Mouse (Mus musculus): ENCODE measurements around the gene Kri1. TPM values are rescaled to one million over a fixed set of nuclear protein-coding genes. Genes with fewer than 3 reads are reported as not detected.
"Not testable (repeated sequence)": the region's sequence is repeated elsewhere in the genome, so short reads cannot be mapped to it uniquely, and the experiment has no call there.

The Kri1 gene
- polyA plus RNA-seq, 1 experiment from 2014 or later = 16.3 TPM

DNA sequence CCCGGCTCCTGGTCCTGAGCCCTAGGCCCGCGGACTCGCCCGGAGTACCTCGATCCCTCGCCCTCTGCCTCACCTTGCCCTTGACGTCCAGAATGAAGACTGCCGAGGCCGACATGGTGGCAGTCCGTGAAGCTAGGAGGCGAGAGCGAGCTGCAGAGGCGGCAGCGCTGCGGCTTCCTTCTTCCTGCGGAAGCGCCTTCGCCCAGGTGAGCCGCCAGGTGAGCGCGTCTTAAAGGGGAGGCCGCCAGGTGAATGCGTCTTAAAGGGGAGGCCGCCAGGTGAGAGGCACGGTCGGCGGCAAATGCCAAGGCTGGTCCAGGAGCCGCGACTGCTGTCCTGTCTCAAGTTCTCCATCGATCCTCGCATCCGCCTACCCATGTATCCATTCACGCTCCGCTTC is 24.4 kb upstream of the Kri1 start, which contains the start of gene Ap1m2:
Ap1m2 (minus strand) TSS at position 204 of the 400 bp plus-strand sequence.
- WGBS = 10% methylated on average over 35 of the region's 35 CpGs
- no peaks in the 10 kb centered on the region for H3K9me3 ChIP-seq
- peak within 1 kb of the TSS; percentile 39 for H3K4me2 ChIP-seq
- no peak for ATAC-seq (ENCODE audit: low FRiP score)
- peak within 1 kb of the TSS; percentile 29; the same call in 1 of the 2 replicates for H3K9ac ChIP-seq
- no peak within 1 kb of the TSS for H3K27ac ChIP-seq
- H3K36me3 ChIP-seq = no peaks in the 10 kb centered on the region
- H3K4me1 ChIP-seq (replicated peaks) = no peaks in the 10 kb centered on the region
- H3K4me3 ChIP-seq = peak within 1 kb of the TSS; percentile 25
- peaks cover 18% of the 10 kb centered on the region for H3K27me3 ChIP-seq

DNA sequence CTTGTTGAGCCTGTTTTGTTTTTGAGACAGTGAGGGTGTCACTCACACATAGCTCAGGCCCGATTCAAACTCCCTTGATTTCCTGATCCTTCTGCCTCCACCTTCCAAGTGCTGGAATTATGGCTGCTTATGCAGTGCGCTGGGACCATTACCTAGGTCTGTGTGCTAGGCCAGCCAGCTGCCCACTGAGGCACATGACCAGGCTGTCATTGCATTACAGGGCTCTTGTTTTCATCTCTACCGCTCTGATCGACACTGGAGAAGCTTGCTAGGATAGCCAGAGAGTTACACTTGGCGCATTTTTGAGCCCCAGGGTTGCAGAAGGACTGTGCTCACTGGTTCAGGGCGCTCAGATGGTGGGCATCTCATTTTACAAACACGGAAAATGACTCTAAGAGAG is 23.9 kb upstream of the Kri1 start:
- H3K27ac ChIP-seq = no peak overlapping the region
- no peak for ATAC-seq (ENCODE audit: low FRiP score)
- no peaks in the 10 kb centered on the region for H3K9me3 ChIP-seq
- H3K27me3 ChIP-seq = peaks cover 18% of the 10 kb centered on the region
- WGBS = 24% methylated on average over 7 of the region's 7 CpGs
- peak overlapping the region; percentile 39 for H3K4me2 ChIP-seq
- no peaks in the 10 kb centered on the region for H3K36me3 ChIP-seq
- H3K4me1 ChIP-seq (replicated peaks) = no peaks in the 10 kb centered on the region
- H3K4me3 ChIP-seq = peak overlapping the region; percentile 25
- H3K9ac ChIP-seq = peak overlapping the region; percentile 29; the same call in 1 of the 2 replicates

DNA sequence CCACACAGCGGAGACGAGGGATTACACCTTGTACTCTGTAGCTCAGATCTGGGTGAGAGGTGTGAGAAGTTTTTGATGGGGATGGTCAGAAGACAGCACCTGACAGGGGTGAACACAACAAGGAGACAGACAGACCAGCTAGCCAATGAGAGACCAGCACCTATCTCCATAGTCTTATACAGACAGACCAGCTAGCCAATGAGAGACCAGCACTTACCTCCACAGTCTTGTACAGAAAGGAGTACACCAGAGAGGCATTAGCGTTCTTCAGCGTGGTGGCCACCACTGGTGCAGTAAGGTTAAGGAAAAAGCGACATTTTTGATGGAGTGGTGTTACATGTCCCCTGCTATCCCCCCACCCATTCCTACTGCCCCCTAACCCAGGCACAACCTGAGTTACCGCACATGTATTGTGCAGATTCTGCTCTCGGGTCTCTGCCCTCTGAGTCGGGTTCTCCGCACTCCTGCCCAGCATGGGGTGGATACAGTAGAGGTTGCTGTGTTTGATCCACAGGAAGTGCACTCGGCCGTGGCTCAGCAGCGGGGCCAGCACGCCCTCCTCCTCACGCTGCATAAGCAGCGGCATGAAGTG is 21.5 kb upstream of the Kri1 start:
- no peak overlapping the region for H3K4me2 ChIP-seq
- no peak overlapping the region for H3K27ac ChIP-seq
- no peak overlapping the region for H3K9ac ChIP-seq
- H3K4me3 ChIP-seq = no peak overlapping the region
- no peaks in the 10 kb centered on the region for H3K4me1 ChIP-seq (replicated peaks)
- no peaks in the 10 kb centered on the region for H3K9me3 ChIP-seq
- H3K27me3 ChIP-seq = peaks cover 18% of the 10 kb centered on the region
- H3K36me3 ChIP-seq = no peaks in the 10 kb centered on the region
- 71% methylated on average over 15 of the region's 15 CpGs for WGBS
- 0 out of 2 replicates have a peak, but pooled peaks have one; percentile 21 for ATAC-seq (ENCODE audit: low FRiP score)

DNA sequence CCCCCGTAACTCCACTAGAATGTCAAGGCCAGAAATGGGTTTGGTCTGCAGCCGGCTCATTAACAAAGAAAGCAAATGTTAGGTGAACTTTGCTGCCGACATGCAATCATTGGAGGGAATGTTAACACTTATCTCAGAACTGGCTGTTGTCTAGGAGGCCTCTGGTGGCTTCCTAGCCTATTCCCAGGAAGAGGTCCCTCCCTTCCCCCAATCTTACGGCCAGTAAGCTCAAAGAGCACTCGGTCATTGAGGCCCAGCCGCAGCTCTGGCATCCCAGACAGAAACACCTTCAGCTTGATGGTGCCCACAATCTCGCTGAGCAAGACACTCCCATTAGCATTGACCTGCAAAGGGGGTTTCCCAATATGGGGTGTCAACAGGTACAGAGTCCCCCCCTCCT is 17.3 kb upstream of the Kri1 start:
- Histone ChIP-seq H3K4me1 (replicated peaks) (no peaks in the 10 kb centered on the region), H3K4me3 (no peak overlapping the region), H3K9ac (no peak overlapping the region), H3K4me2 (no peak overlapping the region), H3K36me3 (no peaks in the 10 kb centered on the region), H3K27ac (no peak overlapping the region), H3K9me3 (no peaks in the 10 kb centered on the region), H3K27me3 (no peaks in the 10 kb centered on the region; the same call in 1 of the 2 replicates)
- 90% methylated on average over 7 of the region's 7 CpGs for WGBS
- ATAC-seq (ENCODE audit: low FRiP score) = no peak

DNA sequence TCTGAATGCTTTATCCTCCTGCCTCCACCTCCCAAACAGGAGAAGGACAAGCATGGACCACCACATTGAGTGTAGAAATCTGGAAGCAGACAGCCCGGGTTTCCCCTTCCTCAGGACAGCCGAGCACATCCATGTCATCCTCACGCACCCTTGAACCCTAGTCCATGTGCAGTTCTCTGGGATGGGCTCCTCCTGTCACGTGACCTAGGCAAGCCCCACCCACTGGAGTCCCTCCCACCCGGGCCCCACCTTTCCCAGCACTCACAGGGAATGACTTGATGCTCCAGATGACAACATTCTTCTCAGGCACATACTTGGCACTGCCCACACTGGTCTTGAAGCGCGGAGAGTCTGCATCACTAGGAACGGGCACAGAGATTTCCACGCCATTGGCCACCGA is 11.2 kb upstream of the Kri1 start:
- H3K9me3 ChIP-seq = no peaks in the 10 kb centered on the region
- ATAC-seq (ENCODE audit: low FRiP score) = no peak
- H3K4me2 ChIP-seq = no peak overlapping the region
- no peak overlapping the region for H3K9ac ChIP-seq
- no peak overlapping the region for H3K4me3 ChIP-seq
- 87% methylated on average over 10 of the region's 10 CpGs for WGBS
- no peaks in the 10 kb centered on the region for H3K36me3 ChIP-seq
- no peaks in the 10 kb centered on the region for H3K4me1 ChIP-seq (replicated peaks)
- H3K27me3 ChIP-seq = no peaks in the 10 kb centered on the region
- H3K27ac ChIP-seq = no peak overlapping the region

DNA sequence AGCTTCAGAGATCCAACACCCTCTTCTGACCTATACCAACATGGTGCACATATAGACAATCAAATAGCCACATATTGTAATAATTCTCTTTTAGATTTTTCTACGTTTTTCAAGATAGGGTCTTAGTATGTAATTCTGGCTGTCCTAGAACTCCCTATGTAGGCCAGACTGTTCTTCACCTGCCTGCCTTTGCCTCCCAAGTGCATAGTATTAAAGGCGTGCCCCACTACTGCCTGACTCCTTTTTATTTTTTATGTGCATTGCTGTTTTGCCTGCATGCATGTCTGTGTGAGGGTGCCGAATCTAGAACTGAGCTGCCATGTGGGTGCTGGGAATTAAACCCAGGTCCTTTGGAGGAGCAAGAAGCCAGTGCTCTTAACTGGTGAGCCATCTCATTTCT is 4.5 kb upstream of the Kri1 start:
- Histone ChIP-seq H3K4me2 (no peak overlapping the region), H3K27ac (no peak overlapping the region), H3K36me3 (no peaks in the 10 kb centered on the region), H3K27me3 (no peaks in the 10 kb centered on the region), H3K4me1 (replicated peaks) (peaks cover 27% of the 10 kb centered on the region), H3K4me3 (no peak overlapping the region), H3K9ac (no peak overlapping the region), H3K9me3 (no peaks in the 10 kb centered on the region)
- ATAC-seq (ENCODE audit: low FRiP score) = no peak
- 93% methylated on average over 3 of the region's 3 CpGs for WGBS

GRCm38 (mm10) chr9:21291868-21292267 is 4.1 kb upstream of the Kri1 start:
- H3K9ac ChIP-seq; H3K9me3 ChIP-seq; ATAC-seq (ENCODE audit: low FRiP score); H3K27me3 ChIP-seq; H3K36me3 ChIP-seq: not testable (repeated sequence)
- 19% methylated on average over 7 of the region's 7 CpGs for WGBS
- peak overlapping the region; percentile 68 for H3K4me3 ChIP-seq
- H3K4me1 ChIP-seq (replicated peaks) = peaks cover 31% of the 10 kb centered on the region
- H3K27ac ChIP-seq = peak overlapping the region; percentile 60; the same call in 1 of the 2 replicates
- H3K4me2 ChIP-seq = peak overlapping the region; percentile 77

DNA sequence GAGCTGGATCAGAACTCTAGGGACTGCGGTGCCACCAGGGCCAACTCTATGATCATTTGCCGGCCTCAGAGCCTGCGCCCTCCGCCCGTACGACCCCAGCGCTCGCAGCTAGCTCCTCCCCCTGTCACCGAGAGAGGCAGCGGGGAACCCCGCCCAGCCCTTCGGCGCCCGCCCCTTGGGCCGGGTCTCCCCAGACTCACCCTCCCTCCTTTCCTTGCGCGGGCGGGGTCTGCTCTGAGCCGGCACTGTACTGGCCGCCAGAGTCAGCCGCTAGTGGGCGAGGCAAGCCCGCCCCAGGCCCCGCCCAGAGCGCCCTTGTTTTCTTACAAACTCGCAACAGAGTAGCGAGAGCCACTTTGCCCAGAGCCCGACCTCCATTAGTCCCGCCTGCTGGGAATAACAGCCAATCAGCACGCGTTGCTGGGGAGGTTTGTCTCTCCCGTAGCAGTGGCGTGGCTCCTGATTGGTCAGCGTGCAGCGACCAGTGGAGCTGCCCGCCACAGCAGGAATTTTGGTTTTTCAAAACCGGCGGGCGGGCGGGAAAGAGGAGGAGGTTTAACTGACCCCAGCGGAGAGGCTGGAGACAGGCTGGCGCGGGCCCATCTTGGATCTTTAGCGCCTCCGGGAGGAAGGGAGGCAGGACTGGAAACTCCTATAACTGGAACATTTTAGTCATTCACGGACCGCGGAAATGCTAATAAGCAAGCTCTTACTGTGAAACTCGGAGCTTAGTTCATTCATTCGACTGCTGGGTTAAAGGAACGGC is 3.4 kb upstream of the Kri1 start, which contains the start of gene Cdkn2d:
Cdkn2d (minus strand) TSS at position 386 of the 766 bp plus-strand sequence.
- peak within 1 kb of the TSS; percentile 77 for H3K4me2 ChIP-seq
- peaks cover 38% of the 10 kb centered on the region for H3K4me1 ChIP-seq (replicated peaks)
- H3K27me3 ChIP-seq = no peaks in the 10 kb centered on the region
- peak within 1 kb of the TSS; percentile 86 for H3K9ac ChIP-seq
- no peaks in the 10 kb centered on the region for H3K9me3 ChIP-seq
- peak within 1 kb of the TSS; percentile 88 for H3K27ac ChIP-seq
- H3K4me3 ChIP-seq = peak within 1 kb of the TSS; percentile 68
- no peaks in the 10 kb centered on the region for H3K36me3 ChIP-seq
- under 1% methylated on average over 51 of the region's 51 CpGs for WGBS
- ATAC-seq (ENCODE audit: low FRiP score) = peak; percentile 95

- ATAC-seq (ENCODE audit: low FRiP score) = no peak
- under 1% methylated on average over 20 of the region's 20 CpGs for WGBS
- Histone ChIP-seq H3K36me3 (0 out of 2 replicates have a peak, but pooled peaks cover 3% of the 10 kb centered on the region), H3K27ac (peak overlapping the region; percentile 88), H3K27me3 (no peaks in the 10 kb centered on the region), H3K4me3 (peak overlapping the region; percentile 68), H3K4me1 (replicated peaks) (peaks cover 38% of the 10 kb centered on the region), H3K9me3 (no peaks in the 10 kb centered on the region), H3K4me2 (peak overlapping the region; percentile 77), H3K9ac (peak overlapping the region; percentile 86)
Measured at GRCm38 (mm10) chr9:21290589-21290988, 2.8 kb upstream of the Kri1 start.

DNA sequence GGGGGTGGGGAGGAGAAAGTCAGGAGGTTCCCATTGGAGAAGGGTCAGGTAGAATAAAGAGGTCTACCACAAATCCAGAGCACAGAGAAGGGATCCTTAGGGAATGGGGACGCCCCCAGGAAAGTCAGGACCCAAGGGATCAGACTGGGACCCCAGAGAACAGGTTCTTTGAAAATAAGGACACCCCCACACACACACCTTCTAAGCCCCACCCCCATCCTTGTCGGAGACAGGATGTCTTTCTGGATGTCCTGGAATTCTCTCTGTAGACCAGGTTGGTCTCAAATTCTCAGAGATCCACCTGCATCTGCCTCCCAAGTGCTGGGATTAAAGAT is 1.5 kb upstream of the Kri1 start:
- no peak for ATAC-seq (ENCODE audit: low FRiP score)
- H3K9me3 ChIP-seq = no peaks in the 10 kb centered on the region
- no peaks in the 10 kb centered on the region for H3K27me3 ChIP-seq
- H3K27ac ChIP-seq = 0 out of 2 replicates have a peak overlapping the region, but pooled peaks have one; percentile 90
- H3K36me3 ChIP-seq = peaks cover 15% of the 10 kb centered on the region
- peak overlapping the region; percentile 77 for H3K4me2 ChIP-seq
- 90% methylated on average over 2 of the region's 2 CpGs for WGBS
- peak overlapping the region; percentile 68 for H3K4me3 ChIP-seq
- no peak overlapping the region for H3K9ac ChIP-seq
- peaks cover 44% of the 10 kb centered on the region for H3K4me1 ChIP-seq (replicated peaks)

GRCm38 (mm10) chr9:21288404-21289336 is 901 bp upstream of the Kri1 start:
- no peak for ATAC-seq (ENCODE audit: low FRiP score)
- H3K36me3 ChIP-seq = peaks cover 21% of the 10 kb centered on the region

DNA sequence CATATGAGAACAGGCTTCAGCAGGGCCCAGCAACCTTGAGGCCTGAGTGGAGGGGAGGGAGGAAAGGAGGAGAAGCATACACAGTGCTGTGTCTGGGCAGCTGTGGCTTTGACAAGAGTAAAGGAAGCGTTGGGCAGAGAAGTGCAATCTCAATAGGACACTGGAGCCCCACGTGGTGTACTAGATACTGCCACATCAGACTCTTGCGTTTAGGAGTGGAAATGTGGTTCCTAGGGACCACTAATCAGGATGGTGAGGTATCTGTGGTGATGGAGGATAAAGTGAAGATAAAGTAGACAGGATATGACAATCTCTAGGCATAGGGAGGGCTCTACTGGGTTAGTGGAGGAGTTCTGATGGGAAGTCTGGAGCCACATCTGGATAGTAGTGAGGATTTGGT is 1.0 kb downstream of the Kri1 start:
- Histone ChIP-seq H3K4me2 (peak overlapping the region; percentile 77), H3K36me3 (peaks cover 34% of the 10 kb centered on the region), H3K9me3 (no peaks in the 10 kb centered on the region), H3K27me3 (no peaks in the 10 kb centered on the region), H3K4me3 (peak overlapping the region; percentile 68), H3K9ac (peak overlapping the region; percentile 79), H3K4me1 (replicated peaks) (peaks cover 44% of the 10 kb centered on the region), H3K27ac (0 out of 2 replicates have a peak overlapping the region, but pooled peaks have one; percentile 90)
- ATAC-seq (ENCODE audit: low FRiP score) = no peak
- 71% methylated on average over 3 of the region's 3 CpGs for WGBS

More at GRCm38 (mm10) chr9:21288404-21289336, 901 bp upstream of the Kri1 start:
- Histone ChIP-seq H3K4me1 (replicated peaks) (peaks cover 44% of the 10 kb centered on the region), H3K9me3 (no peaks in the 10 kb centered on the region), H3K4me3 (peak overlapping the region; percentile 68), H3K27ac (peak overlapping the region; percentile 90), H3K27me3 (no peaks in the 10 kb centered on the region), H3K9ac (peak overlapping the region; percentile 79; the same call in 1 of the 2 replicates), H3K4me2 (peak overlapping the region; percentile 77)
- 81% methylated on average over 13 of the region's 13 CpGs for WGBS

Data from hindbrain, embryonic 13.5 days (tissue).